Mouse (Mus musculus) c-Kit-positive CD71-negative TER-119-negative erythroid progenitor cells, embryonic 14.5 days (primary cell): ENCODE data around the gene Parp1.

Experiments used
- DNase-seq: peaks from one replicate; pipeline ENCODE4 v3.0.0-alpha.2; 2013; ENCODE audit warnings: low read depth

Parp1 gene

DNA sequence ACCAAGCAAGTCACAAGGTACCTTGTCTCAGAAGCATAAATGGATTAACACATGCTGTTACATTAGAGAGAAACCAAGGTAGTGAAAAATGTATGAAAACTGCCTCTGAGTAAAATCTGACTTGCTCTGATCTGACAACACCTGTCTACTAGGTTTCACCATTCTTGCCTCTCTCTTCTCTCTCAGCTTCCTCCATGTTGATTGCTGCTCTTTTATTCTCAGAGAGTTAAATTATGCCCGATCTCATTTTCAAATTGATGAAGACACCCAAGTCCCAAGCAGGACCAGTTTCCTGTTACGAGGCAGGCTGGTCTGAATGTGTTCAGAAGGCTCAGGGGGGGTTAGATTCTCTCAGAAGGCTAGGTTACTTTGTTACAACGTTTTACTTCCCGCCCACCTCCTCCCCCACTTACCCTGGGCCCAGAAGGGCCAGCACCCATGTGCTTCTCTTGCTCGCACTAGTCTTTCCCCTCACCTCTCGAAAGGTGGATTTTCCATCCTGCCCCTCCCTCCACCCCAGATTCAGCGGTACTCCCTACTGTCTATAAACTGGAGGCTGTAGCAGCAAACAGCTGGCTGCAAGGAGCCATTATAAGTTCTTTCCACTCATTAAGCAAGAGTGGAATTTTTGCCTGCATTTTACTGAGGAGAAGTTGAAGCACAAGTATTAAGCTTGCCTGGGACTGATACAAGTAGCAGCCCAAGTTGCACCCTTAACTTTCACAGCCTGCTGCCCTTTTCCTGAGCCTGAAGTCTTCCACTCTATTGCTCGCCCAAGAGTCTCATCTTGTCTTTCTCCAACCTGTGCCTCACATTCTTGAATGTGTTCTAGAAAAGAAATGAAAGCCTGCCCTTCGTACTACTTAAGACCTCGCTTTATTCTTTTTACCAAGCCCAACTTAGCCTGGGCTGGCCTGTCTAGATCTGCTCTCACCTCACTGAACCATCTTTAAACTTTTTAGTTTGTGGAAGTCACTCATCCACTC is 71.0 kb downstream of the Parp1 start:
- no peak for DNase-seq

DNA sequence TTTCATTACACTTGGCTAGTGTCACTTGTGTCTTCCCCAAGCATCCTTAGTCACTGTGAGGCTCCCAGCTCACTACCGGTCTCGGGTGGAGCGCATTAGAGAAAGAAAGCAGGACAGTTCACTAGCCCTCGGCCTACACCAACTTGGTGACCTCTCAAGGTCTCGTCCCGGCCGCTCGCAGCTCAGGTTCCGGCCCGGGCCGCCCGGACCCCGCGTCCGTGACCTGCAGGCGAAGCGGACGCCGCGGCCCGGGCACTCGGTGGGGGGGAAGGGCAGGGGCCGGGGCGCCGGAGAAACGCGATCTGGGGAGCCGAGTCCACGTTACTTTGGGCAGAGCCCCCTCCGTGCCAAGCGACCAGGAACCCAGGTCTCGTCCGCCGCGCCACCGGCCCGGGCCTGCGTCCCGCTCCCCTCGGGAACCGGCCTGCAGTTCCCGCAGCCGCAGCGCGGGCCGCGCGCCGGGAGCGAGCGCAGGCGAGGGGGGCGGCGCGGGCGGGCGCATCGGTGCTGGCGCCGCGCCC is 71.9 kb downstream of the Parp1 start:
- peak; percentile 22 for DNase-seq

DNA sequence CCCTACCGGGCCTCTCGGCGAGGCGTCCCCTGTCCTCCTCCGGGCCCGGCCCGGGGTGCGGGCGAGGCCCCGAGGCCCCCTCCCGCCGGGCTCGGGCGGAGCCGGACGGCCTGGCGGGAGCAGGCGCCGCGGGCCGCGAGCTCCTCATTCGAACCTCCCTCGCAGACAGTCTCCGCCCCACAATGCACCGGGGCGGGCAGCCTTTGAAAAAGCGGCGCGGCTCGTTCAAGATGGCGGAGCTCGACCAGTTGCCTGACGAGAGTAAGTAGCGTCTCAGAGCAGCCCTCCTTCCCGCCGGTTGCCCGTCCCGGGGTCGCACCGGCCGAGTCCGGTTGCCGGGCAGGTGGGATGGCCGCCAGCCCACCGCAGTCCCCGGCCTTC is 72.4 kb downstream of the Parp1 start, which contains the start of gene Lin9:
Gene Lin9, plus strand, starts transcription at position 14 of the 381 bp plus-strand sequence.
- DNase-seq = peak; percentile 88

DNA sequence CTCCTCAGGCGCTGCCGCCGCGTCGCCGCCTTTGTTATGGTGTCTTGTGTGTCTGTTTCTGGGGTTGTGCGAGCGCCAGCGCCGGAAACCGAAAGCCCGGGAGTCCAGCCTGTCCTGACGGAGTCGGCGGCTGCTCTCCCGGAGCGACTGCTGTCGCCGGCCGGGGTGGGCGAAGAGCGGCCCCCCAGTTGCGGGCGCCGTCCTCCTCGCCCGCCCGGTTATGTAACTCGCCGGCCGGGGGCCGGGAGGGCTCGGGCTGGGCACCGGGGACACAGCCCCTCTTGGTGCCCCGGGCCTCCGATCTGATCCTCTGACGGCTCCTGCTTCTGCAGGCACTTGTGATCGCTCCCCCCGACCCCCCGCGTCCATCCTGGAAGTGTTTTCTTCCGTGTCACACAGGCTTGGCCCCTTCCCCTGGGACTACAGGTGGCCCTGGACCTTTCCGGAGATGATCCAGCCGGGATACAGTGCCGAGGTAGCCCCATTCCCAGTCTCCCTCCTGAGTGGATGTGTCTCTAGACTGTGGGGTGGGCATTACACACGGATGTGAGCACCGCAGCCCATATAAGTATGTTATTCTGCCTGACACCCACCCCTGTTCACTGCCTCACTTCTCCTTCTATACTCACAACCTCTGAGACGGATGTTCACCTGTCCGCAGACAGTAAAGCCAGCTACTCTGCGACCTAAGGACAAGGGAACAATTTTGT is 72.9 kb downstream of the Parp1 start:
- peak; percentile 6 for DNase-seq

DNA sequence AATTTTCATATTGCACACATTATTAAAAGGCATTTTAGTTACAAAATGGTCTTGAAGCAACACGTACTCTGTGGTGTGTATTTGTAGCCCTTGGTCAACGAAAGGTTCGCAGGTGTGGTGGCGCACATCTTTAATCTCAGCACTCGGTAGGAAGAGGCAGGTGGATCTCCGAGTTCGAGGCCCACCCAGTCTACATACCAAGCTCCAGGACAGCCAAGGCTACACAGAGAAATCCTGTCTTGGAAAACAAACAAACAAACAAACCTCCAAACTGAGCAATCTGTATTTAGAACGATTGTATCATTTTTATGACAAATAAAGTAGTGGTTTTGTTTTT is 73.5 kb downstream of the Parp1 start:
- no peak for DNase-seq
